Mouse (Mus musculus) embryonic facial prominence, embryonic 12.5 days (tissue): Measurements from ENCODE around the gene Tns3. TPM values are rescaled to one million over a fixed set of nuclear protein-coding genes. Genes with fewer than 3 reads are reported as not detected.
A peak's percentile ranks its signal among the peaks of the same experiment; 100 is the strongest.

ENCODE experiments used
- ATAC-seq: fragments of 200-750 bp; cut with Nextera tagmentation; 2 replicates; pipeline ENCODE4 v1.8.0; 2017; ENCODE audit not compliant: insufficient number of reproducible peaks, insufficient read depth, low FRiP score, low TSS enrichment
- H3K27ac ChIP-seq: fragments of 300-500 bp; sonication (generic); 2 replicates; pipeline ENCODE4 v1.5.1; 2016; ENCODE audit warnings: mild to moderate bottlenecking
- H3K27me3 ChIP-seq: fragments of 300-500 bp; sonication (generic); 2 replicates; pipeline ENCODE4 v1.6.1; 2016; ENCODE audit warnings: mild to moderate bottlenecking, moderate library complexity
- H3K36me3 ChIP-seq: fragments of 300-500 bp; sonication (generic); 2 replicates; pipeline ENCODE4 v1.6.1; 2016; ENCODE audit warnings: mild to moderate bottlenecking
- H3K4me1 ChIP-seq: fragments of 300-500 bp; sonication (generic); 2 replicates; pipeline ENCODE4 v1.6.1; 2016
- H3K4me2 ChIP-seq: fragments of 300-500 bp; sonication (generic); replicated peaks from 2 replicates; pipeline ENCODE4 v1.6.1; 2016; ENCODE audit warnings: mild to moderate bottlenecking, moderate library complexity
- H3K4me3 ChIP-seq: fragments of 300-500 bp; sonication (generic); 2 replicates; pipeline ENCODE4 v1.5.1; 2016; ENCODE audit warnings: mild to moderate bottlenecking
- H3K9ac ChIP-seq: fragments of 300-500 bp; sonication (generic); 2 replicates; pipeline ENCODE4 v1.6.1; 2016; ENCODE audit warnings: mild to moderate bottlenecking, moderate library complexity
- H3K9me3 ChIP-seq: fragments of 300-500 bp; sonication (generic); 2 replicates; pipeline ENCODE4 v1.6.1; 2016; ENCODE audit warnings: mild to moderate bottlenecking, moderate library complexity
- WGBS: fragments of 180-500 bp; shearing (Covaris S2); methylation state at CpG from one replicate; pipeline ENCODE4 v1.1.7; 2016; 5-methylcytosine and 5-hydroxymethylcytosine counted together
- polyA plus RNA-seq: library from polyadenylated mRNA; unstranded; fragments of >200 nt; fragmentation: Nextera tagmentation; extraction: Ambion mirVana; gene quantifications from 2 replicates; pipeline ENCODE4 v1.2.1, GENCODE M21; 2016

Tns3 gene
- polyA plus RNA-seq, 1 experiment from 2014 or later, result 33.0 TPM

GRCm38 (mm10) chr11:8440221-8440620, 224.1 kb downstream of the Tns3 start:
- Histone ChIP-seq H3K27ac (no peak overlapping the region), H3K27me3 (no peaks in the 10 kb centered on the region), H3K4me3 (no peak overlapping the region), H3K4me1 (peaks cover 16% of the 10 kb centered on the region), H3K36me3 (peaks cover 70% of the 10 kb centered on the region), H3K9me3 (no peaks in the 10 kb centered on the region), H3K4me2 (no peak overlapping the region), H3K9ac (no peak overlapping the region)
- WGBS, result 89% methylated on average over 5 of the region's 5 CpGs
- ATAC-seq, result no peak

- no peaks in the 10 kb centered on the region for H3K9me3 ChIP-seq
- H3K36me3 ChIP-seq, result peaks cover 73% of the 10 kb centered on the region
- 65% methylated on average over 9 of the region's 9 CpGs for WGBS
Observed at GRCm38 (mm10) chr11:8439035-8439434, 225.3 kb downstream of the Tns3 start.

GRCm38 (mm10) chr11:8438269-8438668, 226.1 kb downstream of the Tns3 start:
- Histone ChIP-seq H3K9ac (no peak overlapping the region), H3K4me2 (no peak overlapping the region), H3K4me1 (peaks cover 16% of the 10 kb centered on the region), H3K4me3 (no peak overlapping the region), H3K36me3 (peaks cover 73% of the 10 kb centered on the region), H3K27ac (peak overlapping the region; percentile 78), H3K27me3 (no peaks in the 10 kb centered on the region), H3K9me3 (no peaks in the 10 kb centered on the region)
- WGBS, result 51% methylated on average over 4 of the region's 4 CpGs
- peak; percentile 37; the same call in 1 of the 2 replicates for ATAC-seq

More at GRCm38 (mm10) chr11:8439035-8439434, 225.3 kb downstream of the Tns3 start:
- Histone ChIP-seq H3K27me3 (no peaks in the 10 kb centered on the region), H3K27ac (peak overlapping the region; percentile 78), H3K4me3 (no peak overlapping the region), H3K4me2 (no peak overlapping the region), H3K9ac (no peak overlapping the region), H3K4me1 (peaks cover 16% of the 10 kb centered on the region)
- ATAC-seq, result no peak

DNA sequence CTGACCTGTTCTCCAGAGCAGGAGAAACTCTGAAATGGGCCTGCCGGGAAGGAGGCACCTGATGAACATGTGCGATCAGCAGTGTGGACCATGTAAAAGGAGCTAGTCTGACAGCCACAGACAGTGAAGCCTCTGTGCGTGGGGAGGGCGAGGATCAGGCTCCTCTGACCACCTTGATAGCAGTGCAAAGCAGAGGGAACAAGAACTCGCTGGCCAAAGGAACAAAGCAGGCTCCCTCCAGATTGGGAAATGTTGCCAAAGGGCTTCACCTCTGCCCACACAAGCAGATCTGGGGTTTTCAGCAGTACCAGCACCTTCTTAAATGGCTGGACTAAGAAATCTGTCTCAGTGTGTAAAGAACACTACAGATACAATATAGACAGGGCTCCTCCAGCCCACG, 229.2 kb downstream of the Tns3 start:
- no peak overlapping the region for H3K9ac ChIP-seq
- H3K36me3 ChIP-seq, result peaks cover 77% of the 10 kb centered on the region
- H3K27me3 ChIP-seq, result no peaks in the 10 kb centered on the region
- ATAC-seq, result no peak
- no peak overlapping the region for H3K4me2 ChIP-seq
- no peak overlapping the region for H3K27ac ChIP-seq
- peaks cover 16% of the 10 kb centered on the region for H3K4me1 ChIP-seq
- 90% methylated on average over 6 of the region's 6 CpGs for WGBS
- H3K9me3 ChIP-seq, result no peaks in the 10 kb centered on the region
- H3K4me3 ChIP-seq, result no peak overlapping the region

GRCm38 (mm10) chr11:8434366-8434765, 230.0 kb downstream of the Tns3 start:
- Histone ChIP-seq H3K4me3 (no peak overlapping the region), H3K36me3 (peaks cover 83% of the 10 kb centered on the region), H3K27me3 (no peaks in the 10 kb centered on the region), H3K9ac (no peak overlapping the region), H3K4me2 (no peak overlapping the region), H3K27ac (no peak overlapping the region), H3K4me1 (peaks cover 16% of the 10 kb centered on the region), H3K9me3 (no peaks in the 10 kb centered on the region)
- WGBS, result 89% methylated on average over 6 of the region's 6 CpGs
- no peak for ATAC-seq

DNA sequence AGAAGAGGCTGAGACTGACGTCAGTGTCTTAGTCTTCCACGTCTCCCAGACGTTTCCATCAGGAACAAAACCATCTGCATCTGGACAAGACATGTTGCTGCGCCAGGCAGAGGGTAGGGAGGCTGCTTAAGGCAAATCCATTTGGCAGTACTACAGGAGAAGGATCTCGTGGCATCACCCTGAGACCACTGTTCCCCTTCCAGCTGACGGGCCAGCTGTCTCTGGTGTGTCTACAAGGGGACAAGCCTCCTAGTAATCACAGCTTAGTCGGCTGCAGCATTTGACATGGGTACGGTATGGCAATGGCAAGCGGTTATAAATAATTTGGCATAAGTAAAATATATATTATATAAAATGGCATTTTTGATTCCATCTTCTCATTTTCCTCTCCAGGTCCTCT, 230.9 kb downstream of the Tns3 start:
- peaks cover 8% of the 10 kb centered on the region for H3K4me1 ChIP-seq
- no peak overlapping the region for H3K4me3 ChIP-seq
- no peak for ATAC-seq
- H3K4me2 ChIP-seq, result no peak overlapping the region
- H3K9me3 ChIP-seq, result no peaks in the 10 kb centered on the region
- WGBS, result 90% methylated on average over 9 of the region's 9 CpGs
- H3K9ac ChIP-seq, result no peak overlapping the region
- H3K36me3 ChIP-seq, result peaks cover 83% of the 10 kb centered on the region
- no peak overlapping the region for H3K27ac ChIP-seq
- H3K27me3 ChIP-seq, result no peaks in the 10 kb centered on the region

GRCm38 (mm10) chr11:8432941-8433340, 231.4 kb downstream of the Tns3 start:
- Histone ChIP-seq H3K4me3 (no peak overlapping the region), H3K4me2 (no peak overlapping the region), H3K9ac (no peak overlapping the region), H3K27me3 (no peaks in the 10 kb centered on the region), H3K9me3 (no peaks in the 10 kb centered on the region), H3K4me1 (peaks cover 6% of the 10 kb centered on the region), H3K27ac (no peak overlapping the region), H3K36me3 (peaks cover 82% of the 10 kb centered on the region)
- ATAC-seq, result no peak
- 91% methylated on average over 8 of the region's 8 CpGs for WGBS

- H3K36me3 ChIP-seq, result peaks cover 32% of the 10 kb centered on the region
- no peaks in the 10 kb centered on the region for H3K27me3 ChIP-seq
- no peak for ATAC-seq
- H3K4me2 ChIP-seq, result no peak overlapping the region
- 87% methylated on average over 11 of the region's 11 CpGs for WGBS
- H3K9me3 ChIP-seq, result no peaks in the 10 kb centered on the region
- no peak overlapping the region for H3K9ac ChIP-seq
- 0 out of 2 replicates have a peak, but pooled peaks cover 4% of the 10 kb centered on the region for H3K4me1 ChIP-seq
- H3K4me3 ChIP-seq, result no peak overlapping the region
- no peak overlapping the region for H3K27ac ChIP-seq
Observed at GRCm38 (mm10) chr11:8427660-8428059, 236.7 kb downstream of the Tns3 start.

DNA sequence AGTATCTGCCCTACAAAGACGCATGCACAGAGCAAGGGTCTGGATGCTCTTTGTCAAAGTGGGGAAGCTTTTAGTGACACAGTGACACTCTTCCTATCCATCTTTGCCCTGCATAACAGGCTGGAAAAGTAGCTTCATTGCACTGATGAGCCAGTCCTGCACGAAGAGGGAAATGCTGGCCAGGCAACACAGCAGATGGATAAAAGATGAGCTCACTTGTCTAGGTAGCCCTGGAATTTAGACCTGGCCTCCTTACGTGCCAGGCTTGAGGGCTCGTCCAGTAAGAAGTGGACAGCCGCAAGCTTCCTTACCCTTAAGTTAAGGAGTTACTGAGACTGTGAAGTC, 239.1 kb downstream of the Tns3 start:
- H3K36me3 ChIP-seq, result peaks cover 12% of the 10 kb centered on the region
- WGBS, result 86% methylated on average over 5 of the region's 5 CpGs
- H3K27ac ChIP-seq, result no peak overlapping the region; the same call in 1 of the 2 replicates
- no peaks in the 10 kb centered on the region for H3K27me3 ChIP-seq
- no peak overlapping the region for H3K9ac ChIP-seq
- no peak overlapping the region for H3K4me3 ChIP-seq
- no peak overlapping the region for H3K4me2 ChIP-seq
- no peaks in the 10 kb centered on the region for H3K9me3 ChIP-seq
- ATAC-seq, result no peak
- 0 out of 2 replicates have a peak, but pooled peaks cover 4% of the 10 kb centered on the region for H3K4me1 ChIP-seq

DNA sequence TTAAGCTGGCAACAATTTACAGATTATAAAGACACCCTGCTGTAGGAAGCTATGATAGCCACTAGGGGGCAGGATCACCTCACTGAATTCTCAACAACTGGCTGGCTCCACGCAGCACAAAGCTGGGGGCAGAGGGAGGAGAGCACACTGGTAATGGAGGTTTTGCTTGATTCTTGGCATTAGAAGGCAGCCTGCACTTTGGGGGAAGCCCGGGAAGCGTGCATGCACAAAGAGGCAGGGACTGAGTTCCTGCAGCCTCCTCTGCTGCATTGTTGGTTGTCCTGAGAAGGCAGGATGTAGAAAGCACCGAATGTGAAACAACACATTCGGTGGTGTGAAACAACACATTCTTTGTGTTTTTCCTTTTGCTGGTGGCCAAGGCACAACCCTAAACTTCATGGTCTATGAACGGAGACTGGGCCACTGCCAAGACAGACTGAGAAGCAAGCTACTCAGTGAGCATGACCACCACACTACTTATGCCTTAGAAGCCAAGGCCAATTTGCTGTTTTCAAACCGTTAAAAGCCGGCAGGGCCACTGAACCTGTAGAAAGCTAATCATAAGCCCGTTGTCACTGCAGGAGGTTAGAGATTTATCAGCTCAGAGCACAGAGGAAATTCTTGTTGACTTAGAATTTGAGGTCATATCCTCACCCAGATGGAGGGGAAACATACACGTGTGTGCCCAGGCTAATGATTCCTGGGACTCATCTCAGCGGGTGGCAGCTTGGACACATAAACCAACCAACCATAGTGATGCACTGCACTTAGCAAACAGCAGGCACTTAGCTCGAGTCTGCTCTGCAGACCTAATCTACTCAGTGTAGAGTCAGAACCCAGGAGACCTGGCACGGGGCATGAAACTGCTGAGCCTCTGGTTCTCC, 239.8 kb downstream of the Tns3 start:
- H3K4me3 ChIP-seq, result no peak overlapping the region
- no peak overlapping the region for H3K9ac ChIP-seq
- H3K4me2 ChIP-seq, result peak overlapping the region; percentile 14
- no peak overlapping the region; the same call in 1 of the 2 replicates for H3K27ac ChIP-seq
- WGBS, result 35% methylated on average over 13 of the region's 13 CpGs
- peak; percentile 81 for ATAC-seq
- 0 out of 2 replicates have a peak, but pooled peaks cover 6% of the 10 kb centered on the region for H3K36me3 ChIP-seq
- H3K4me1 ChIP-seq, result 0 out of 2 replicates have a peak, but pooled peaks cover 4% of the 10 kb centered on the region
- no peaks in the 10 kb centered on the region for H3K27me3 ChIP-seq
- no peaks in the 10 kb centered on the region for H3K9me3 ChIP-seq

DNA sequence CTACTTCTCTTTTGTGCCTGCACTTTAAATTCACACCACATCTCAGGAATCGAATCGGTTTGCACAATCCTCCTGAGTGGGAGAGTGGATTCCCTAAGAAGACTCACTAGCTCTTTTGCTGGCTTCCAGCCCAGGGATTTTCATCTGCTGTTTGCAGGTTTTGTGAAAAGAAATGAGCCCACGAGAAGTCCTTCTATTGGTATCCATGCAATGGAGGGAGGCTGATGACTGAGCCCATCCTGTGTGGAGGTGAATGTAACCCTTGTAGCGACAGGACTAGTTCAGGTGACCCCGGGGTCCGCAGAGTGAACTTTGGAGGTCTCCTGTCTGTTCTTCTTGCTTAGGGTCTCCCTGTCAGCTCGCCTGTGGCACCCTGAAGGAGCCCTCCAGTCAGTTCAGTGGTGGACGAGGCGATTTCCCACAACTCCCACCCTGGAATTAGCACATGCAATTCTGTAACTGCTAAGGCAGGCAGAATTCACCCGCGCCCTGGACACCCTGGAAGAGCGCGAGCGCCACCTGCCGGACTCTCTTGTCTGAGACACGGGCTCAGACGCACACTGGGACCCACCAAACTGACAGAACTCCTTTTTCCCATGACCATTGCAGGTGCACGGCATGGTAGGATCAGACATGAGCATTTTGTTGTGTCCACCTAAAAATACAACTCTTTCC, 259.0 kb downstream of the Tns3 start:
- H3K4me1 ChIP-seq, result no peaks in the 10 kb centered on the region
- no peak overlapping the region for H3K27ac ChIP-seq
- WGBS, result 31% methylated on average over 18 of the region's 18 CpGs
- no peak overlapping the region for H3K4me3 ChIP-seq
- no peaks in the 10 kb centered on the region for H3K27me3 ChIP-seq
- no peaks in the 10 kb centered on the region for H3K9me3 ChIP-seq
- H3K36me3 ChIP-seq, result no peaks in the 10 kb centered on the region
- ATAC-seq, result peak; percentile 82
- no peak overlapping the region for H3K9ac ChIP-seq
- no peak overlapping the region for H3K4me2 ChIP-seq

DNA sequence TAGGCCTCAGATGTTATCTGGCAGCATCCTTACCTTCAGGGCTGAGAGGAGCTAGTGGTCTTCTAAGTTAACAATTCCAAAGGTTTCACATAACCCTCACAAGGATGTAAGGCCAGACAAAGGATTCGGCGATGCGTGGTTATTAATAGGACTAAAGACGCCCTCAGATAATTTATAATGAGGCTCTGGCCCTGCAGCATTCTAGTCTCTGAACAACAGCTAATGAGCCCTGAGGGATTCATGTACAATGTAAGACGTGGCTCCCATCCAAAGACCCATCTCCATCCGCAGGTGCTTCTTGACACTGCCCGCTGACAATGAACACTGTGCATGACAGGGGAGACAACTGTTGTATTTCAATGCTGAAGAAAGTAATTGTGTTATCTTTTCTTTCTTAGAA, 263.0 kb downstream of the Tns3 start:
- no peak for ATAC-seq
- no peaks in the 10 kb centered on the region for H3K9me3 ChIP-seq
- H3K4me3 ChIP-seq, result no peak overlapping the region
- 83% methylated on average over 7 of the region's 7 CpGs for WGBS
- no peak overlapping the region for H3K27ac ChIP-seq
- no peaks in the 10 kb centered on the region for H3K4me1 ChIP-seq
- no peak overlapping the region for H3K9ac ChIP-seq
- no peaks in the 10 kb centered on the region for H3K27me3 ChIP-seq
- H3K36me3 ChIP-seq, result no peaks in the 10 kb centered on the region
- no peak overlapping the region for H3K4me2 ChIP-seq
